Mouse (Mus musculus): ENCODE measurements at regions not wholly inside any gene's neighbourhood (a gene's known extent, or its start where the extent isn't known, plus 50 kb on each side); places are given as distances from the start of the nearest gene placed in this dataset.

- TF ChIP-seq CTCF (IDR thresholded peaks at IDR 0.05; ENCODE audit: low read depth, low read length): no peak
- TF ChIP-seq TAL1 (conservative IDR thresholded peaks at IDR 0.05; ENCODE audit: low read depth, low read length): no peak
- no peak for TF ChIP-seq GATA2 (IDR thresholded peaks at IDR 0.05; ENCODE audit: borderline replicate concordance, low read depth, low read length)
- no peak for TF ChIP-seq POLR2AphosphoS5 (IDR thresholded peaks at IDR 0.05; ENCODE audit: insufficient replicate concordance, low read depth, low read length)
These were observed 65.3 kb upstream of the Gls start for GRCm38 (mm10) chr1:52298336-52298735.
